Mouse (Mus musculus): Measurements from ENCODE around the gene Nynrin. TPM values are rescaled to one million over a fixed set of nuclear protein-coding genes. Genes with fewer than 3 reads are reported as not detected.

Gene Nynrin
- 5.9 and 6.6 TPM in 2 replicates for polyA plus RNA-seq (2015; fragmentation: Nextera tagmentation; extraction: Ambion mirVana)

GRCm38 (mm10) chr14:55853621-55854285 is at the start of gene Nynrin:
TSS of gene Nynrin (plus strand) at chr14:55854010.

GRCm38 (mm10) chr14:55822991-55823762 is 30.6 kb upstream of the Nynrin start, which contains the start of gene Nfatc4:
TSS of gene Nfatc4 (plus strand) at chr14:55823144.

GRCm38 (mm10) chr14:55884166-55884565 is 30.4 kb downstream of the Nynrin start, which contains the start of gene Cbln3:
TSS of gene Cbln3 (minus strand) at chr14:55884392.

GRCm38 (mm10) chr14:55884713-55885113 is 30.9 kb downstream of the Nynrin start, which contains the start of gene Khnyn:
TSS of gene Khnyn (plus strand) at chr14:55884947.

GRCm38 (mm10) chr14:55899701-55900413 is 46.0 kb downstream of the Nynrin start, which contains the start of gene Sdr39u1:
TSS of gene Sdr39u1 (minus strand) at chr14:55900293.

Other genes with a start within 250 kb of the Nynrin start
- gene Rec8, start 236.0 kb upstream of the Nynrin start, polyA plus RNA-seq (2015; fragmentation: Nextera tagmentation; extraction: Ambion mirVana) = 6.8 and 9.0 TPM in 2 replicates
- 41.9 and 52.7 TPM in 2 replicates for gene Ipo4, start 218.1 kb upstream of the Nynrin start, polyA plus RNA-seq (2015; fragmentation: Nextera tagmentation; extraction: Ambion mirVana)
- gene Gm49378, start 216.1 kb upstream of the Nynrin start, polyA plus RNA-seq (2015; fragmentation: Nextera tagmentation; extraction: Ambion mirVana) = 1.0 and 3.3 TPM in 2 replicates
- gene Tm9sf1, start 210.2 kb upstream of the Nynrin start, polyA plus RNA-seq (2015; fragmentation: Nextera tagmentation; extraction: Ambion mirVana) = 65.2 and 103 TPM in 2 replicates
- gene Tssk4, start 203.8 kb upstream of the Nynrin start, polyA plus RNA-seq (2015; fragmentation: Nextera tagmentation; extraction: Ambion mirVana) = 0.77 and 0.95 TPM in 2 replicates
- gene Mdp1, start 193.5 kb upstream of the Nynrin start, polyA plus RNA-seq (2015; fragmentation: Nextera tagmentation; extraction: Ambion mirVana) = 63.2 and 95.3 TPM in 2 replicates
- gene Gmpr2, start 182.1 kb upstream of the Nynrin start, polyA plus RNA-seq (2015; fragmentation: Nextera tagmentation; extraction: Ambion mirVana) = 30.6 and 43.5 TPM in 2 replicates
- 635 and 779 TPM in 2 replicates for gene Nedd8, start 181.9 kb upstream of the Nynrin start, polyA plus RNA-seq (2015; fragmentation: Nextera tagmentation; extraction: Ambion mirVana)
- 16.5 and 25.7 TPM in 2 replicates for gene Tinf2, start 172.2 kb upstream of the Nynrin start, polyA plus RNA-seq (2015; fragmentation: Nextera tagmentation; extraction: Ambion mirVana)
- gene Tgm1, start 140.1 kb upstream of the Nynrin start, polyA plus RNA-seq (2015; fragmentation: Nextera tagmentation; extraction: Ambion mirVana) = 0.47 and 1.2 TPM in 2 replicates
- gene Rabggta, start 131.7 kb upstream of the Nynrin start, polyA plus RNA-seq (2015; fragmentation: Nextera tagmentation; extraction: Ambion mirVana) = 15.1 and 23.2 TPM in 2 replicates
- gene Dhrs1, start 108.3 kb upstream of the Nynrin start, polyA plus RNA-seq (2015; fragmentation: Nextera tagmentation; extraction: Ambion mirVana) = 69.6 and 82.1 TPM in 2 replicates
- 14.2 and 22.9 TPM in 2 replicates for gene Nop9, start 108.3 kb upstream of the Nynrin start, polyA plus RNA-seq (2015; fragmentation: Nextera tagmentation; extraction: Ambion mirVana)
- gene Cideb, start 95.6 kb upstream of the Nynrin start, polyA plus RNA-seq (2015; fragmentation: Nextera tagmentation; extraction: Ambion mirVana) = 2.3 and 3.7 TPM in 2 replicates
- gene Ltb4r2, start 92.6 kb upstream of the Nynrin start, polyA plus RNA-seq (2015; fragmentation: Nextera tagmentation; extraction: Ambion mirVana) = 0.11 and 0.75 TPM in 2 replicates
- gene Ltb4r1, start 88.0 kb upstream of the Nynrin start, polyA plus RNA-seq (2015; fragmentation: Nextera tagmentation; extraction: Ambion mirVana) = 1.4 and 1.9 TPM in 2 replicates
- gene Adcy4, start 69.9 kb upstream of the Nynrin start, polyA plus RNA-seq (2015; fragmentation: Nextera tagmentation; extraction: Ambion mirVana) = 3.7 and 4.4 TPM in 2 replicates
- gene Ripk3, start 65.1 kb upstream of the Nynrin start, polyA plus RNA-seq (2015; fragmentation: Nextera tagmentation; extraction: Ambion mirVana) = 9.4 and 11.5 TPM in 2 replicates
- gene Nfatc4, start 30.9 kb upstream of the Nynrin start, polyA plus RNA-seq (2015; fragmentation: Nextera tagmentation; extraction: Ambion mirVana) = 12.6 and 13.1 TPM in 2 replicates
- gene Cbln3, start 30.4 kb downstream of the Nynrin start, polyA plus RNA-seq (2015; fragmentation: Nextera tagmentation; extraction: Ambion mirVana) = 0.28 and 0.29 TPM in 2 replicates
- gene Khnyn, start 30.9 kb downstream of the Nynrin start, polyA plus RNA-seq (2015; fragmentation: Nextera tagmentation; extraction: Ambion mirVana) = 7.3 and 9.3 TPM in 2 replicates
- gene Sdr39u1, start 46.3 kb downstream of the Nynrin start, polyA plus RNA-seq (2015; fragmentation: Nextera tagmentation; extraction: Ambion mirVana) = 55.6 and 63.8 TPM in 2 replicates
- 45.9 and 61.2 TPM in 2 replicates for gene Cma1, start 90.7 kb downstream of the Nynrin start, polyA plus RNA-seq (2015; fragmentation: Nextera tagmentation; extraction: Ambion mirVana)
- not detected in 2 replicates for gene Cma2, start 97.0 kb downstream of the Nynrin start, polyA plus RNA-seq (2015; fragmentation: Nextera tagmentation; extraction: Ambion mirVana)
- gene Mcpt1, start 164.0 kb downstream of the Nynrin start, polyA plus RNA-seq (2015; fragmentation: Nextera tagmentation; extraction: Ambion mirVana) = not detected in 2 replicates
- not detected in 2 replicates for gene Mcpt9, start 176.5 kb downstream of the Nynrin start, polyA plus RNA-seq (2015; fragmentation: Nextera tagmentation; extraction: Ambion mirVana)
- 0.12 TPM in 1 of 2 replicates, not detected in the other for gene Mcpt2, start 188.0 kb downstream of the Nynrin start, polyA plus RNA-seq (2015; fragmentation: Nextera tagmentation; extraction: Ambion mirVana)
- gene Mcpt4, start 208.3 kb downstream of the Nynrin start, polyA plus RNA-seq (2015; fragmentation: Nextera tagmentation; extraction: Ambion mirVana) = 3.6 and 6.1 TPM in 2 replicates
- gene Mcpt8, start 231.3 kb downstream of the Nynrin start, polyA plus RNA-seq (2015; fragmentation: Nextera tagmentation; extraction: Ambion mirVana) = 0.30 and 0.81 TPM in 2 replicates
- gene Ctsg, start 248.6 kb downstream of the Nynrin start, polyA plus RNA-seq (2015; fragmentation: Nextera tagmentation; extraction: Ambion mirVana) = 2.7 and 3.5 TPM in 2 replicates